Mouse (Mus musculus) gastrocnemius, adult 2 months (tissue): ENCODE results near the gene Ola1. TPM values are rescaled to one million over a fixed set of nuclear protein-coding genes. Genes with fewer than 3 reads are reported as not detected.

Experiments used
- DNase-seq: peaks from one replicate; pipeline ENCODE4 v3.0.0; 2022
- H3K27ac ChIP-seq: fragments of 200-600 bp; 2 replicates; pipeline ENCODE4 v1.8.1; 2022; ENCODE audit warnings: mild to moderate bottlenecking
- H3K4me3 ChIP-seq: fragments of 200-600 bp; 2 replicates; pipeline ENCODE4 v1.8.1; 2022; ENCODE audit warnings: mild to moderate bottlenecking, moderate library complexity
- CTCF ChIP-seq: fragments of 200-600 bp; IDR thresholded peaks from 2 replicates; pipeline ENCODE4 v1.8.1; 2022; ENCODE audit warnings: antibody characterized with exemption, mild to moderate bottlenecking, moderate library complexity
- intact Hi-C: fragments of 180-260 bp; cut with DNase I; formaldehyde crosslinking; loops from one replicate; pipeline ENCODE4 v1.15.1; 2025
- total RNA-seq, 2 experiments: library from RNA; stranded (reverse); gene quantifications; 2 replicates each; pipeline ENCODE4 v1.2.3; 2021

The Ola1 gene
- total RNA-seq, 2 experiments from 2014 or later, result 49.3 to 58.1 TPM

- TF ChIP-seq CTCF, result no peak
- intact Hi-C loops, result no loop called here
- DNase-seq, result no peak
- no peak overlapping the region for H3K4me3 ChIP-seq
- no peak overlapping the region for H3K27ac ChIP-seq
These were observed 144.8 kb downstream of the Ola1 start for GRCm38 (mm10) chr2:73073811-73074472.

DNA sequence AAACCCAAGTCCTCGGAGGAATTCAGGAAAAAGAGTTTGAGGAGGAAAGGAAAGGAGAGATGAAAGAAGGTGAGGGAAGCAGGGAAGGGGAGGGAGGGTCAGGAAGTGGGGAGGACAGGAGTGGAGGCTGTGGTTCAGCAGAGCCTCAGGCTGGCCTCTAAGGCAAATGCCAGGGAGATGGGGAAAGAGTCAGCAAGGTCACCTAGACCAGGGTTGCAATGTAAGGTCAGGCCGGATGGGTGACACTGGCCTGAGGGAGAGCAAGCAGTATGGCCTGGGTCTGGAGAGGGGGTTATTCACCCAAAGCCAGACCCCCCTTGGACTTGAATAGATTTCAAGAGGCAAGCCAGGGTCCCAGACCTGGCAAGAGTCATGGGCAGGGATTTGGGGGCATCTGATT, 147.5 kb downstream of the Ola1 start:
- intact Hi-C loops, result no loop called here
- Histone ChIP-seq H3K4me3 (no peak overlapping the region), H3K27ac (no peak overlapping the region)
- DNase-seq, result no peak
- TF ChIP-seq CTCF, result no peak

GRCm38 (mm10) chr2:73070449-73071076, 148.2 kb downstream of the Ola1 start:
- no peak for DNase-seq
- intact Hi-C loops, result no loop called here
- no peak for TF ChIP-seq CTCF
- Histone ChIP-seq H3K4me3 (no peak overlapping the region), H3K27ac (no peak overlapping the region)

DNA sequence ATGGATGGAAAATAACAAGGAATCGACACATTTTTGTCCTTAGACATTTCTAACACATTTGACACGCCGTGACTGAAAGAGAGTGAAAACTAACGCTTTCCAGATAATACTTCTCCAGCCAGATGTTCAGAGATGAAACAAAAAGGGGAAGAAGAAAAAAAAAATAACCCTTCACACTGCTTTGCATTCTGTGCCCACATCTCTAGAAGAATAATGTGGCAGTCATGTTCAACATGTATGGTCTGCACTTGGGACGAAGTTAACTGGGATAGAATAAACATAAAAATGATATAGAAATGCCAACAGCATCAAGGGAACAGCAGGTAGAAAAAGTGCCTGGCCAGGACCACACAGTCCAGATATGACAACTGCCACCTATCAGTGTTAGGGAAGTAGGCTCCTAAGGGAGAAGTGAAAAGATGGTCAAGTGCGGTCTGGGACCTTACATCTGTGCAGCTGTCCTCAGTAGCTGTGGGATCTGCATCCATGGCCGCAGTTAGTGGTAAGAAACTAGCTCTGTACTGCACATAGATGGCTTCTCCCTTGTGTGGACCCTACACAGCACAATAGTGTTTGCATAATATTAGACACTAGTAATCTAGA, 149.4 kb downstream of the Ola1 start:
- no peak for TF ChIP-seq CTCF
- intact Hi-C loops, result loop anchor here (5.0 kb wide), 1 partner anchor 342 kb away; no protein-coding TSS in a partner anchor
- H3K27ac ChIP-seq, result no peak overlapping the region
- H3K4me3 ChIP-seq, result no peak overlapping the region
- no peak for DNase-seq

GRCm38 (mm10) chr2:73066307-73067167, 152.2 kb downstream of the Ola1 start:
- intact Hi-C loops, result loop anchor here (5.0 kb wide), 1 partner anchor 339 kb away; no protein-coding TSS in a partner anchor
- peak; percentile 60 for DNase-seq
- Histone ChIP-seq H3K27ac (peak overlapping the region; percentile 28; the same call in 1 of the 2 replicates), H3K4me3 (peak overlapping the region; percentile 45)
- peak; percentile 56 for TF ChIP-seq CTCF

DNA sequence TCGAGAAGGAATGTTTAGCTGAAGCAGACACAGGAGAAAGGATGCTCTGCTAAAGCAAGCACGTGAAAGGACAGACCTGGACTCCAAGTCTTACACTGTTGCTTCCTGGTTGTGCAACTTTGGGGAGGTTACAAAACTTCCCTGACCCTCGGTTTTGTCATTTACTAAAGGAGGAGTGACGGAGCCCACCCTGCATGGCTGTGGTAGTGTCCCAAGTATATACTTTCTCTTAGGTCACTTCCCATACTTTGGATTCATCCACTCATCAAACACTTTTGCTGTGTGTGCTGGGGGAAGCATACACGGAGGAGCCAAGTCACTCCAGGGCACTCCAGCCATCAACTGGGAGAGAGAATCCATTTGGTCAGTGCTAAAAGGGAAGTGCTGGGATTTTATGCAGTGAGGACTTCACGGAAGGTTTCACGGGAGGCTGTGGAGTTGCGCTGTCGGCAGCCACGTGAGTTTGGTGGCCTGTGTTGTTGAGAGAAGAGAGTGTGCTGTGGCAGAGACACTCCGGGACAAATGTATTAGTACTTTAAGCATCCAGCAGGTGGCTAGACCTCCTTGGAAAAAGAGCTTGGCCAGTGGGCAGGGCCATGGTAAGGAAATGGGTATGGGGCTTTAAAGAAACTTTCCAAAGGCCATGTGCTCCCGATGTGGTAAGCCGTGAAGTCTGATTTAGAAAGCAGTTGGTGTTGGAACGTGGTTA, 154.7 kb downstream of the Ola1 start:
- TF ChIP-seq CTCF, result no peak
- DNase-seq, result no peak
- intact Hi-C loops, result no loop called here
- Histone ChIP-seq H3K4me3 (no peak overlapping the region), H3K27ac (no peak overlapping the region)

DNA sequence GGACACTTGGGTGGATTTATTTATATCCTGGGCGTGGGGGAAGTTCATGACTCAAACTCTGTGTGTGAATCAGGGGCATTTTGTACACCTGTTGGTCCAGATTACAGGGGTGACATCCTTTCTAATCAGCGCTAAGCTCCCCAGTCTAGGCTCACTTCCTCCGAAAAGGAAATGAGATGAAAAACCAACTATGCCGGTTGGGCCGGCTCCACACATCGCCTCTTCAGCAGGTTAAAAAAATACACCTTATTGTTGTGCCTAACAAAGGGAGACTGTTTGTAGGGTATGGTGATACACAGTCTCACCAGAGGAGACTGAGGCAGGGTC, 158.5 kb downstream of the Ola1 start:
- H3K27ac ChIP-seq, result no peak overlapping the region
- no peak for TF ChIP-seq CTCF
- no peak for DNase-seq
- intact Hi-C loops, result no loop called here
- no peak overlapping the region for H3K4me3 ChIP-seq

GRCm38 (mm10) chr2:73059550-73060258, 159.0 kb downstream of the Ola1 start:
- Histone ChIP-seq H3K27ac (no peak overlapping the region), H3K4me3 (peak overlapping the region; percentile 45)
- intact Hi-C loops, result no loop called here
- TF ChIP-seq CTCF, result peak; percentile 67
- DNase-seq, result peak; percentile 62

GRCm38 (mm10) chr2:73058344-73058743, 160.4 kb downstream of the Ola1 start:
- no peak for TF ChIP-seq CTCF
- Histone ChIP-seq H3K4me3 (no peak overlapping the region), H3K27ac (no peak overlapping the region)
- intact Hi-C loops, result no loop called here
- no peak for DNase-seq

DNA sequence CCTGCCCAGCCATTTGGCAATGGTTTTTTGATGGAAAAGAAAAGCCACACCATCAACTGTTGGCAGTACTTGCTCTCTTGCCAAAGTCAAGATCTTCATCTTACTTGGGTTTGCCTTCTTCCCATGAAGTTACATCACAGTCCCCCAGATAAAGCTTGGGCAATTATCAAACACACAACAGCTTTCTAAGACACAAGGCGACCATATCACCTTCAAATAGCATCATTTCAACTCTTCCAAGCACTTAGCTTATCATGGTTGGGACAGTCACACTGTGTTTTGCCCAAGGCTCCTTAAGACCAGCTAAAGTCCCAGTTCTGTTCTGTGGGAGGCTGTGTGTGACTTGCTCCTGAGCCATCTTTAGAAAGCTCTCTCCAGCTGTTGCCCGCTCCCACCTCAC, 161.1 kb downstream of the Ola1 start:
- no peak overlapping the region for H3K4me3 ChIP-seq
- no peak for DNase-seq
- intact Hi-C loops, result no loop called here
- no peak for TF ChIP-seq CTCF
- no peak overlapping the region for H3K27ac ChIP-seq

- no peak overlapping the region for H3K4me3 ChIP-seq
- H3K27ac ChIP-seq, result peak overlapping the region; percentile 54; the same call in 1 of the 2 replicates
- no peak for TF ChIP-seq CTCF
- intact Hi-C loops, result no loop called here
- DNase-seq, result no peak
These were observed 162.4 kb downstream of the Ola1 start for GRCm38 (mm10) chr2:73056090-73056956.
